Mouse (Mus musculus) limb, embryonic 13.5 days (tissue): Measurements from ENCODE around the gene Gpr162. TPM values are rescaled to one million over a fixed set of nuclear protein-coding genes. Genes with fewer than 3 reads are reported as not detected.

Experiments
- ATAC-seq: fragments of 200-750 bp; cut with Nextera tagmentation; 2 replicates; pipeline ENCODE4 v1.8.0; 2017; ENCODE audit warnings: low read depth, moderate number of reproducible peaks, moderate TSS enrichment; ENCODE audit not compliant: low FRiP score
- H3K27ac ChIP-seq: fragments of 300-500 bp; sonication (generic); 2 replicates; pipeline ENCODE4 v1.5.1; 2015; ENCODE audit warnings: inconsistent platforms, mild to moderate bottlenecking, moderate library complexity
- H3K27me3 ChIP-seq: fragments of 300-500 bp; sonication (generic); 2 replicates; pipeline ENCODE4 v1.6.1; 2015; ENCODE audit warnings: mild to moderate bottlenecking, inconsistent platforms
- H3K36me3 ChIP-seq: fragments of 300-500 bp; sonication (generic); 2 replicates; pipeline ENCODE4 v1.6.1; 2015; ENCODE audit warnings: inconsistent platforms, mild to moderate bottlenecking, moderate library complexity
- H3K4me1 ChIP-seq: fragments of 300-500 bp; sonication (generic); 2 replicates; pipeline ENCODE4 v1.6.1; 2015; ENCODE audit warnings: inconsistent platforms
- H3K4me2 ChIP-seq: fragments of 300-500 bp; sonication (generic); replicated peaks from 2 replicates; pipeline ENCODE4 v1.6.1; 2015; ENCODE audit warnings: inconsistent platforms, mild to moderate bottlenecking, moderate library complexity
- H3K4me3 ChIP-seq: fragments of 300-500 bp; sonication (generic); 2 replicates; pipeline ENCODE4 v1.5.1; 2015; ENCODE audit warnings: moderate library complexity, mild to moderate bottlenecking, inconsistent platforms
- H3K9ac ChIP-seq: fragments of 300-500 bp; sonication (generic); 2 replicates; pipeline ENCODE4 v1.6.1; 2015; ENCODE audit warnings: mild to moderate bottlenecking, inconsistent platforms
- H3K9me3 ChIP-seq: fragments of 300-500 bp; sonication (generic); 2 replicates; pipeline ENCODE4 v1.6.1; 2016; ENCODE audit warnings: inconsistent platforms
- WGBS: fragments of 180-500 bp; shearing (Covaris S2); methylation state at CpG from one replicate; pipeline ENCODE4 v1.1.7; 2015; 5-methylcytosine and 5-hydroxymethylcytosine counted together
- polyA plus RNA-seq: library from polyadenylated mRNA; unstranded; fragments of >200 nt; fragmentation: Nextera tagmentation; extraction: Ambion mirVana; gene quantifications from 2 replicates; pipeline ENCODE4 v1.2.1, GENCODE M21; 2015

The Gpr162 gene
- polyA plus RNA-seq, 1 experiment from 2014 or later = 3.5 TPM

- H3K27ac ChIP-seq = peak within 1 kb of the TSS; percentile 100
- H3K27me3 ChIP-seq = 0 out of 2 replicates have a peak, but pooled peaks cover 6% of the 10 kb centered on the region
- peak within 1 kb of the TSS; percentile 99 for H3K9ac ChIP-seq
- H3K36me3 ChIP-seq = peaks cover 32% of the 10 kb centered on the region
- H3K9me3 ChIP-seq = no peaks in the 10 kb centered on the region
- peak within 1 kb of the TSS; percentile 69 for H3K4me2 ChIP-seq
- H3K4me3 ChIP-seq = peak within 1 kb of the TSS; percentile 87
- peak; percentile 87 for ATAC-seq
- peaks cover 47% of the 10 kb centered on the region for H3K4me1 ChIP-seq
- under 1% methylated on average over 83 of the region's 86 CpGs for WGBS
Measured at GRCm38 (mm10) chr6:124856916-124857839, 6.6 kb downstream of the Gpr162 start, which contains the start of gene P3h3. Gene P3h3 (minus strand): TSS chr6:124857752.

GRCm38 (mm10) chr6:124856321-124856720 is 7.5 kb downstream of the Gpr162 start:
- ATAC-seq = peak; percentile 74
- Histone ChIP-seq H3K4me1 (peaks cover 39% of the 10 kb centered on the region), H3K4me3 (peak overlapping the region; percentile 87), H3K27me3 (0 out of 2 replicates have a peak, but pooled peaks cover 6% of the 10 kb centered on the region), H3K27ac (peak overlapping the region; percentile 100), H3K9ac (peak overlapping the region; percentile 99), H3K9me3 (no peaks in the 10 kb centered on the region), H3K36me3 (peaks cover 40% of the 10 kb centered on the region), H3K4me2 (peak overlapping the region; percentile 69)
- WGBS = 3% methylated on average over 14 of the region's 14 CpGs

- Histone ChIP-seq H3K36me3 (peaks cover 52% of the 10 kb centered on the region), H3K9ac (no peak overlapping the region), H3K9me3 (no peaks in the 10 kb centered on the region), H3K4me2 (no peak overlapping the region), H3K4me3 (no peak overlapping the region), H3K27ac (peak overlapping the region; percentile 28; the same call in 1 of the 2 replicates), H3K27me3 (0 out of 2 replicates have a peak, but pooled peaks cover 3% of the 10 kb centered on the region), H3K4me1 (peaks cover 28% of the 10 kb centered on the region)
- WGBS = 68% methylated on average over 12 of the region's 12 CpGs
- ATAC-seq = no peak
Measured at GRCm38 (mm10) chr6:124854647-124855046, 9.1 kb downstream of the Gpr162 start.

- no peak overlapping the region for H3K4me2 ChIP-seq
- no peak overlapping the region for H3K4me3 ChIP-seq
- no peaks in the 10 kb centered on the region for H3K27me3 ChIP-seq
- no peak overlapping the region for H3K27ac ChIP-seq
- no peaks in the 10 kb centered on the region for H3K9me3 ChIP-seq
- H3K4me1 ChIP-seq = peaks cover 2% of the 10 kb centered on the region
- H3K9ac ChIP-seq = no peak overlapping the region
- 46% methylated on average over 8 of the region's 8 CpGs for WGBS
- ATAC-seq = no peak
- peaks cover 73% of the 10 kb centered on the region for H3K36me3 ChIP-seq
Measured at GRCm38 (mm10) chr6:124850535-124850934, 13.2 kb downstream of the Gpr162 start.

DNA sequence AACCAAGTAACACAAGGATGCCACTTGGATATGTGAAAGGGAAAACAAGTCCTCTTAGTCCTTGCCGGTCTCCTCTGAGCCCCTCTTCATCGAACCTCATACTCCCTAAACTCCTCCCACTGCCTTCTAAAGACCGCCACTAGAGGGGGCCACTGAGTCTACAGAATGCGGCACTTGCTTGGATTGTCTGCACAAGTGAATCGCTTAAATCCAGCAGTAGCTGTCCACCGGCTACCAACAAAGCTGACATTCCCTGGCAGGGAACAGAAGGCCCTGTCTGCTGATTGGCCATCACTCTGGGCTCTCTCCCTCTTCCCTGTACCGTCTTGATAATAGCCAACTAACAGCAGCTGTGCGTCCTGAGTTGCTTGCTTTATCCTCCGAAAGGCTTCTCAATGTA is 16.5 kb downstream of the Gpr162 start:
- ATAC-seq = peak; percentile 85
- Histone ChIP-seq H3K27ac (no peak overlapping the region), H3K4me3 (no peak overlapping the region), H3K4me2 (no peak overlapping the region), H3K9me3 (no peaks in the 10 kb centered on the region), H3K9ac (no peak overlapping the region), H3K36me3 (peaks cover 74% of the 10 kb centered on the region), H3K4me1 (no peaks in the 10 kb centered on the region), H3K27me3 (no peaks in the 10 kb centered on the region)
- 15% methylated on average over 9 of the region's 9 CpGs for WGBS

DNA sequence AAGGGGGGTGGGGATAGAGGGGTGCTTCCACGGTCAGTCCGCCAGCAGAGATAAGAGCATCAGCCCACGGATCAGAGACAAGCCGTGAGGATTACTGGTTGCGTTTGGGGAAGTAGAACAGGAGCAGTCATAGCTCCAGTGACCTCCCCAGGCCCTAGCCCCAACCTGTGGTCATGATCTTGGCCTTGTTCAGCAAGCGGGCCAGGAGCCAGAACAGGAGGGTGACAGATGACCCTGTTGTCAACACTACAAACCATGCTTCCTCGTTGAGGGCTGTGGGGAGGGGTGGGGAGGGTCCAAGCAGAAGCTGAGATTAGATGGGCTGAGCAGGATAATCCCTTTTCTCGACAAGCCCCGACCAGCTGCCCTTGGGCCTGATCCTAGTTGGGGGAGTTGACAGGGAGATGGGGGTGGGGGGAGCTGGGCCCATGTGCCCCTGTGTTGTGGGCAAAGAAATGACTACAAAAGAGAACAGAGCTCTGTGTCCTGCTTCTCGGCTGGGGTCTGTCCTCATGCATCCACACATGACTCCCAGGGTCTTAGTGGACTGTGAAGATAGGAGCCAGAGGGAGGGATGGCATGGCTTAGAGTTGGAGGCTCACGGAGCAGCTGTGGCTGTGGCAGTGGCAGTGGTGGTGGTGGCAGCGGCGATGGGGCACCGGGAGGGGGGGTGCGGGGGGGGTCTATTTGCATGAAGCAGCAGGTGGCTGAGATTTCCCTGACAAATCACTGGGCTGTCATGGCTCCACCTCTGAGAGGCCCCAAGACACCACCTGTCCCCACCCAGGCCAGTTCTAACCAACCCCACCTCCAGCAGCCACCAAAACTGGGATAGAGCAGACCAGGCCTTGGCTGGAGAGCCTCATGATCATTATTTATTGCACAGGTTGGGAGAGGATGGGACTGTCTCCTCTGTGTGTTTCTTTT is 23.3 kb downstream of the Gpr162 start, which contains the start of gene Gnb3:
Gene Gnb3 (minus strand): TSS at position 35 of the 927 bp plus-strand sequence.
- Histone ChIP-seq H3K27ac (no peak within 1 kb of the TSS), H3K4me3 (no peak within 1 kb of the TSS)
- ATAC-seq = peak; percentile 17; the same call in 1 of the 2 replicates

DNA sequence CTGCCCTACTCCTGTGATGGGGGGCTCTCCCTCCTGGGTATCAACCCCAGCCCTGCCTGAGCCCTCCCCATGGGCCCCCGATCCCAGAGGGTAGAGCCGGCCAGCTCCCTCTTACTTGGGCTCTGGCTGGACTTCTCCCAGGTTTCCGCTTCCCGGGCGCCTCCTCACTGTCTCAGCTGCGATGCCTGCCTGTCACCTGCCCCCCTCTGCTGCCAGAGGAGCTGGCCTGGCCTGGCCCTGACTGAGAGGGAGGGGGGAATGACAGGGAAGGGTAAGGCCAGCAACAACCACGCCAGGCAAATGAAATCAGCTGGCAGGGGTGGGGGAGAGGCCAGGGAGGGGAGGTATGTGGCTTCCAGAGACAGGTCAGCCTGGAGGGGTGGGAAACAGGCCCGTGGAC is 24.0 kb downstream of the Gpr162 start:
- Histone ChIP-seq H3K27ac (no peak overlapping the region), H3K4me2 (0 out of 2 replicates have a peak overlapping the region, but pooled peaks have one; percentile 19), H3K4me3 (no peak overlapping the region), H3K9ac (peak overlapping the region; percentile 50; the same call in 1 of the 2 replicates), H3K4me1 (peaks cover 34% of the 10 kb centered on the region), H3K27me3 (no peaks in the 10 kb centered on the region), H3K36me3 (peaks cover 40% of the 10 kb centered on the region), H3K9me3 (no peaks in the 10 kb centered on the region)
- peak; percentile 15 for ATAC-seq
- WGBS = 8% methylated on average over 8 of the region's 8 CpGs

More for the DNA sequence above, 23.3 kb downstream of the Gpr162 start, which contains the start of gene Gnb3:
- Histone ChIP-seq H3K36me3 (peaks cover 47% of the 10 kb centered on the region), H3K4me2 (0 out of 2 replicates have a peak within 1 kb of the TSS, but pooled peaks have one; percentile 19), H3K9me3 (no peaks in the 10 kb centered on the region), H3K9ac (peak within 1 kb of the TSS; percentile 50; the same call in 1 of the 2 replicates), H3K27me3 (no peaks in the 10 kb centered on the region), H3K4me1 (peaks cover 31% of the 10 kb centered on the region)
- 40% methylated on average over 15 of the region's 15 CpGs for WGBS

- Histone ChIP-seq H3K4me3 (no peak overlapping the region), H3K4me2 (no peak overlapping the region), H3K27ac (no peak overlapping the region), H3K4me1 (peaks cover 44% of the 10 kb centered on the region), H3K27me3 (no peaks in the 10 kb centered on the region), H3K9ac (peak overlapping the region; percentile 39; the same call in 1 of the 2 replicates), H3K9me3 (no peaks in the 10 kb centered on the region), H3K36me3 (peaks cover 40% of the 10 kb centered on the region)
- WGBS = 76% methylated on average over 7 of the region's 7 CpGs
- no peak for ATAC-seq
Measured at GRCm38 (mm10) chr6:124836411-124836810, 27.4 kb downstream of the Gpr162 start.

DNA sequence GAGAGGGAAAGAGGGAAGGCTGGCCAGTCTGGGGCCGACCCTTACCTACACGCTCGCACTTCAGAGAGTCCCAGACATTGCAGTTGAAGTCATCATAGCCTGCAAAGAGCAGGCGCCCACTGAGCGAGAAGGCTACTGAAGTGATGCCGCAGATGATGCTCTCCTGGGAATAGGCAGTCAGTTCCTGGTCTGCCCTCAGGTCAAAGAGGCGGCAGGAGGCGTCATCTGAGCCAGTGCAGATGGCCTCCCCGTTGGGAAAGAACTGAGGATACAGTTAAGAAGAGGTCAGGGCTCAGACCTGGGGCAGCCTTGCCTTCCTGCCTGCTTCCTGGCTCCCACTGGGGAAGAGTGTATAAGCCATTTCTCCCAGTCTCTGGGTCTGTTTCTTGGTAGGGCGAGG is 28.3 kb downstream of the Gpr162 start:
- Histone ChIP-seq H3K9me3 (no peaks in the 10 kb centered on the region), H3K4me1 (peaks cover 52% of the 10 kb centered on the region), H3K27ac (no peak overlapping the region), H3K4me2 (no peak overlapping the region), H3K27me3 (no peaks in the 10 kb centered on the region), H3K9ac (peak overlapping the region; percentile 39), H3K4me3 (no peak overlapping the region), H3K36me3 (peaks cover 32% of the 10 kb centered on the region)
- WGBS = 34% methylated on average over 10 of the region's 10 CpGs
- ATAC-seq = no peak

DNA sequence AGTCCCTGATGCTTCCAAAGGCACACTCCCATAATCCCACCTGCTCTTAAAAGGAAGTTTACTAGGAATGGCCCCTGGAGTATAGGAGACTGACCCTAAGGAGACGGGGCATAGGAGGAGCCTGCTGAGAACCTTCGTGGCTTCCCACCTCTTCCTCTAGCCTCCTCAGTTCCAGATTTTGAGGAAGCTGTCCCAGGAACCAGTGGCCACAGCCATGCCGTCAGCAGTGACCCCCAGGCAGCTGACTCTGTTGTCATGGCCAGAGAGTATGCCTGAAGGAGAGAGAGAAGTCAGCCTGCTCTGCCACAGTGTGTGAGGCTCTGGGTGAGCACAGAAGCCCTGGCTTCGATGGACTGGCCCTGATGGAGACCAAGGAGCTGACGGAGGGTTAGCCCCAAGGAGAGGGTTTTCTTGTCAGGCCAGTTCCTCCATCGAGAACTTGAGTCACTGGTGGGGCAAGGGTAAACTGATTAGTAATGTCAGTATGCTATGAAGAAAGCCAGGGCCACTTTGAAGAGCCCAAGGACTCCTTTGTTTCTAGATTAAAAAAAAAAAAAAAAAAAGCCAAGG is 29.2 kb downstream of the Gpr162 start:
- Histone ChIP-seq H3K27me3 (no peaks in the 10 kb centered on the region), H3K27ac (no peak overlapping the region), H3K9ac (no peak overlapping the region), H3K4me2 (no peak overlapping the region), H3K36me3 (peaks cover 31% of the 10 kb centered on the region), H3K4me3 (no peak overlapping the region), H3K4me1 (peaks cover 48% of the 10 kb centered on the region), H3K9me3 (no peaks in the 10 kb centered on the region)
- no peak for ATAC-seq
- WGBS = 81% methylated on average over 6 of the region's 6 CpGs

- H3K27ac ChIP-seq = no peak overlapping the region
- H3K4me3 ChIP-seq = peak overlapping the region; percentile 71; the same call in 1 of the 2 replicates
- no peaks in the 10 kb centered on the region for H3K27me3 ChIP-seq
- WGBS = 93% methylated on average over 8 of the region's 8 CpGs
- no peaks in the 10 kb centered on the region for H3K9me3 ChIP-seq
- H3K36me3 ChIP-seq = peaks cover 31% of the 10 kb centered on the region
- ATAC-seq = no peak
- peak overlapping the region; percentile 95 for H3K4me2 ChIP-seq
- H3K4me1 ChIP-seq = peaks cover 46% of the 10 kb centered on the region
- peak overlapping the region; percentile 43 for H3K9ac ChIP-seq
Measured at GRCm38 (mm10) chr6:124831649-124832048, 32.1 kb downstream of the Gpr162 start.
